Mouse (Mus musculus): ENCODE data around the gene Polr2l. TPM values are rescaled to one million over a fixed set of nuclear protein-coding genes. Genes with fewer than 3 reads are reported as not detected.

Polr2l gene
- polyA plus RNA-seq, 1 experiment from 2014 or later = 76.1 TPM

Other genes with a start within 250 kb of the Polr2l start
- gene Phrf1, start 246.3 kb downstream of the Polr2l start, polyA plus RNA-seq (2016; fragmentation: Nextera tagmentation; extraction: Ambion mirVana) = 52.9 and 53.1 TPM in 2 replicates
- gene Irf7, start 208.7 kb downstream of the Polr2l start, polyA plus RNA-seq (2016; fragmentation: Nextera tagmentation; extraction: Ambion mirVana) = 4.9 and 5.2 TPM in 2 replicates
- gene Cdhr5, start 198.3 kb downstream of the Polr2l start, polyA plus RNA-seq (2016; fragmentation: Nextera tagmentation; extraction: Ambion mirVana) = 0.14 and 0.20 TPM in 2 replicates
- gene Sct, start 196.0 kb downstream of the Polr2l start, polyA plus RNA-seq (2016; fragmentation: Nextera tagmentation; extraction: Ambion mirVana) = 0.32 and 0.60 TPM in 2 replicates
- 0.04 and 0.07 TPM in 2 replicates for gene Drd4, start 183.1 kb downstream of the Polr2l start, polyA plus RNA-seq (2016; fragmentation: Nextera tagmentation; extraction: Ambion mirVana)
- gene Deaf1, start 147.4 kb downstream of the Polr2l start, polyA plus RNA-seq (2016; fragmentation: Nextera tagmentation; extraction: Ambion mirVana) = 24.7 and 25.6 TPM in 2 replicates
- 24.3 and 24.8 TPM in 2 replicates for gene Tmem80, start 147.4 kb downstream of the Polr2l start, polyA plus RNA-seq (2016; fragmentation: Nextera tagmentation; extraction: Ambion mirVana)
- gene Eps8l2, start 136.3 kb downstream of the Polr2l start, polyA plus RNA-seq (2016; fragmentation: Nextera tagmentation; extraction: Ambion mirVana) = 4.9 and 5.6 TPM in 2 replicates
- gene Taldo1, start 82.9 kb downstream of the Polr2l start, polyA plus RNA-seq (2016; fragmentation: Nextera tagmentation; extraction: Ambion mirVana) = 516 and 525 TPM in 2 replicates
- gene Gatd1, start 61.0 kb downstream of the Polr2l start, polyA plus RNA-seq (2016; fragmentation: Nextera tagmentation; extraction: Ambion mirVana) = 21.1 and 22.8 TPM in 2 replicates
- 0.10 and 0.16 TPM in 2 replicates for gene Cend1, start 45.6 kb downstream of the Polr2l start, polyA plus RNA-seq (2016; fragmentation: Nextera tagmentation; extraction: Ambion mirVana)
- 26.0 and 27.1 TPM in 2 replicates for gene Slc25a22, start 37.2 kb downstream of the Polr2l start, polyA plus RNA-seq (2016; fragmentation: Nextera tagmentation; extraction: Ambion mirVana)
- 17.3 and 17.7 TPM in 2 replicates for gene Pidd1, start 31.1 kb downstream of the Polr2l start, polyA plus RNA-seq (2016; fragmentation: Nextera tagmentation; extraction: Ambion mirVana)
- 1,288 and 1,344 TPM in 2 replicates for gene Rplp2, start 27.8 kb downstream of the Polr2l start, polyA plus RNA-seq (2016; fragmentation: Nextera tagmentation; extraction: Ambion mirVana)
- gene Pnpla2, start 19.9 kb downstream of the Polr2l start, polyA plus RNA-seq (2016; fragmentation: Nextera tagmentation; extraction: Ambion mirVana) = 16.6 and 17.8 TPM in 2 replicates
- gene Cracr2b, start 14.0 kb downstream of the Polr2l start, polyA plus RNA-seq (2016; fragmentation: Nextera tagmentation; extraction: Ambion mirVana) = 3.7 and 5.8 TPM in 2 replicates
- gene Cd151, start 7.7 kb downstream of the Polr2l start, polyA plus RNA-seq (2016; fragmentation: Nextera tagmentation; extraction: Ambion mirVana) = 5.7 and 6.2 TPM in 2 replicates
- gene Tspan4, start 108 bp upstream of the Polr2l start, polyA plus RNA-seq (2016; fragmentation: Nextera tagmentation; extraction: Ambion mirVana) = 56.1 and 60.9 TPM in 2 replicates
- 32.0 and 32.7 TPM in 2 replicates for gene Chid1, start 64.7 kb upstream of the Polr2l start, polyA plus RNA-seq (2016; fragmentation: Nextera tagmentation; extraction: Ambion mirVana)
- gene Ap2a2, start 87.0 kb upstream of the Polr2l start, polyA plus RNA-seq (2016; fragmentation: Nextera tagmentation; extraction: Ambion mirVana) = 91.6 and 92.0 TPM in 2 replicates
- gene Muc6, start 180.2 kb upstream of the Polr2l start, polyA plus RNA-seq (2016; fragmentation: Nextera tagmentation; extraction: Ambion mirVana) = 1.5 and 1.9 TPM in 2 replicates
- 0.14 and 0.17 TPM in 2 replicates for gene Muc2, start 215.2 kb upstream of the Polr2l start, polyA plus RNA-seq (2016; fragmentation: Nextera tagmentation; extraction: Ambion mirVana)

Data from liver, embryonic 12.5 days (tissue).